Mouse (Mus musculus) cerebellum, adult 9-11 months (tissue): ENCODE data around the gene Ntm.

Experiments used
- DNase-seq: peaks from one replicate; pipeline ENCODE4 v3.0.0; 2022

Gene Ntm

DNA sequence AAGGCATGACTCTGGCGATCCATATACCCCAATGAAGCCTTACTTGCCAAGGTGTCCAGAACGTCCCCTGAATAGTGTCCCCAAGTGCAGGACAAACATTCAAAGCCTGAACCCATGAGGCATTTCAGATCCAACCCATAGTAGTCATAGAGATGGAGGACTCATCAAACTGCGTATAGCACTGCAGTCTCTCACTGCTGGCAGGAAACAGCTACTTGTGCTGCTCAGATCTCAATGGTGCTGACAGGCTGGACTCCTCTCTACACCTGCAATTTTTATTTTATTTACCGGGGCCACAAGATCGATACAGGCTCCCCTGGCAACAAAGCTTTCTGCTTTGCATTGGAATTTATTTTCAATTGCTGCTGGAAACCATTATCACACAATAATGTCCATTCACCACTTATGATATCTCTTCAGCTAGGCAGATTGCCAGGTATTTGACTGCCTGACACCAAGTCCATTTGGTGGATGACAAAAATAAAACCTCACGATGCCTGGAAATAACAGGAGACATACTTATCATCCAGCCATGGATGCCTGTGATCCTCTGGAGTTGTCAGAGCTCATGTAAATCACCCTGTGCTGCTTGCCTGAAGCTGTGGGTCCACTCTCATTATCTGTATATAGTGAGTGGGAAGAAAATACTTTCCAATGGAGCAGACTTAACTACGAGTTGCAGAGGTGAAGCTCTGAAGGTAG, 674.8 kb downstream of the Ntm start:
- DNase-seq = peak; percentile 55

- DNase-seq = no peak
Measured at GRCm38 (mm10) chr9:29285144-29285543, 677.8 kb downstream of the Ntm start.

DNA sequence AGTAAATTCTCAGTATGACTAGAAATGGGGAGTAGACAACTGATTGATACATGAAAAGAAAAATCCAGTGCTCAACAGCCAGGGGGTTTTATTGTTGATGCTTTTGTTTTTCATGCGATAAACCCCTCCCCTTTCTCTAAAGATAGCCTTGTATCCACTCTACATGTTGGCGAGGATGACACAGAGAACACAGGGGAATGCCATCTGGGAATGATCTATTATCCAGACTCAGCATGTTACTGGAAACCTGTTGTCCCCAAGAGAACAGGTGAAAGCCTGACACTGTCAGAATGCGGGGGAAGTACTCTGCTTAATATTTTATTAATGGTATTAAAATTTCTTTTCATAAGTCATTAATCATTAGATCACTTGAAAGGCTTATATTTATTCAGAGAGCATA, 690.1 kb downstream of the Ntm start:
- peak; percentile 54 for DNase-seq

DNA sequence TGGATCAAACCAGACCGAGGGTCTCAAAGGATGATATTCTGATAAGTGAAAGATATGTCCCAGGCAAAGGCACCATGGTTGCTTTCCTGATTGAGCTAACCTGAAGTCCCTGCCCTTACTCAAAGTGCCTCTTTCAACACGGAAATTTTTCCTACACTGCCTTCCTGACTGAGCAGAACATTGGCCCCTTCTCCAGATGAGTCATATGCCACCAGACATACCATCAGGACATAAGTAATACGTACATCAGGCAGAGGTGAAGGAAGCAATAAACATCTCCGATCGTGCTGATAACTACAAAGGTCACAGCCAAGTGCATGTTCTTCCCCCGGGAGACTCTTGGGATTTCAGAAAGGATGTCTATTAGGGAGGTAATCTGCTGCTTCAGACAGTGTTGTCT, 693.0 kb downstream of the Ntm start:
- DNase-seq = no peak

DNA sequence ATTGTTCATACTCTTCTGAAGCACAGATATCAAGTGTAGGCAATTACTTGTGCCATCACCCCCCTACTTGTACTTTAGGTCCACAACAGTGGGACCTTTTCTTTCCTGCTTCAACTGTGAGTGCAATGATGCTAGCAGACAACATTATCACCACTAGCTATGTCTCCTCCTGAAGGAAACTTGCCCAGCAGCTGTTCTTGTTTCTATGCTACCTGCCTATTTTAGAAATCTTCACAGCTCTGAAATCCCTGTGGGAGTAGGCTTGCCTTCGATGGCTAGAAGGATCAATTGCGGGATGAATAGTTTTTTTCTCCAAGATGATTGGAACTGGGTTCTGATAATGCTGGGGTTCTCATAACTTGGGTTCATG, 693.7 kb downstream of the Ntm start:
- DNase-seq = no peak

- peak; percentile 76 for DNase-seq
Measured at GRCm38 (mm10) chr9:29268583-29269276, 694.2 kb downstream of the Ntm start.

DNA sequence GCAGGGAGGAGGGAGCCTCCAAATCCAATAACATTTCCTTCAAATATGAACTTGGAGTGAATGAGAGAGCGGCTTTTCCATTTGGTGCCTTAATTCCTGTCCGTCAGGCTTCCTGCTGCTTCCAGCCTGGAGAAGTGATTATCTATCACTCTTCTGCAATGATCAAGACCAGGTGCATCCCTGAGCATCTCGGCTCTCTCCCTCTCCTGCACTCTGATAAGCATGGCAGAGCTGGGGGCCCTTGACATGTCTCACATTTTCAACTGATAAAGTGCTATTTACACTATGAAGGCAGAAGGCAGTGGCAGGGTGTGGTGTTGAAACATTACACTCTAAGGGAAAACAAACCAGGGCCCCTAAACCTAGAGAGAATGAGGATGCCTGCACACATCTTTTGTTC, 695.3 kb downstream of the Ntm start:
- no peak for DNase-seq

- no peak for DNase-seq
Measured at GRCm38 (mm10) chr9:29265177-29265576, 697.8 kb downstream of the Ntm start.

- DNase-seq = peak; percentile 50
Measured at GRCm38 (mm10) chr9:29262836-29263235, 700.1 kb downstream of the Ntm start.

- no peak for DNase-seq
Measured at GRCm38 (mm10) chr9:29252866-29253265, 710.1 kb downstream of the Ntm start.

DNA sequence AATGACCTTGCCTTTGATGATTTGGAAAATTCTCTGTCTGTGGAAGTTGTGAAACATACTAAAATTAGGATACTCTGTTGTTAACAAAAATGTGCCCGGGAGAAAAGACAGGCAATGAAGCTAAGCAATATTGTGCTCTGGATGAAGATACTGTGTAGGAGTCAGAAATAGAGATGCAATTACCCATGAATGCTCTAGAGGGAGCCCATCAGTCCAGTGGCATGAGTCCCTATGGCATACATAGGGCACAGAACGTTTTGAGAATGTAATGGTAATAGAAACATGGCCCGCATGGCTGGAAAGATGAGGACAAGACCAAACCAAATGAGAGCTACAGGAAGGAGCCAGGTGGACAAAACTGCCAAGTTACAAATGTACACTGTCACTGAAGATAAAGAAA, 712.1 kb downstream of the Ntm start:
- DNase-seq = no peak

DNA sequence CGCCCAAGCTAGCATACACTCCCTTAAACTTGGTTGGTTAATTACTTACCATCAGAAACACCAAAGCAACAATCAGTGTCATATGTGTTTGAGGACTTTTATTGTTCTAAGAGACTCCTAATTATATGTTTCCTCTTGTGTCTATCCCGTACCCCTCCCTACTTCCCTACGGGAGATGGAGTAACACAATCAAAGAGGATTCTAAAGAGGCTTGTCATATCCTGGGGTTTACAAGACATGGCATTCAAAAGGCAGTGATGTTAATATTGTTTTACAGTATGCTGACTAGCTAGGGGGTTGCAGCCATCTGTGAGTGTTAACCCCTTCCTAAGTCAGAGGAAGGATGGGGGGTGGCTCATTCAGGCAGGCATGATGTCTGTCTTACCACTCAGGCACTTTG, 715.1 kb downstream of the Ntm start:
- no peak for DNase-seq

DNA sequence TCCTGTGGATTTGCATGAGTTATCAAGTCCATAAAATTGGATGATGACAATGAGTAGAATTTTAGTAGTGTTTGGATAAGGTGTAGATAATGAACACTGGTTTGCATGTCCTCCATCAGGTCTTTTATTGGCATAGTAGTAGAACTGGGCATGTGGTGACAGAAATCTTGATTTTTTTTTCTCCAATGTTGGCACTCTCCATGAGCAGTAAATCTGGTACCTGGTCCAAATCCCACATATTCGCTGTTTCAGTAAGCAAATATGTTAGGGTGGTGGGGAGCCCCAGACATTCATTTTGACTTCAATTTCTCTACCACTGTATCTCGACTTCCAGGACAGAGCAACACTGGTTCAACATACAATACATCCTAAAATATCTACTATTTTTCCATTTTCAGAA, 718.9 kb downstream of the Ntm start:
- DNase-seq = peak; percentile 73

GRCm38 (mm10) chr9:29242497-29243422, 720.2 kb downstream of the Ntm start:
- DNase-seq = peak; percentile 97

- no peak for DNase-seq
Measured at GRCm38 (mm10) chr9:29240797-29241196, 722.1 kb downstream of the Ntm start.

DNA sequence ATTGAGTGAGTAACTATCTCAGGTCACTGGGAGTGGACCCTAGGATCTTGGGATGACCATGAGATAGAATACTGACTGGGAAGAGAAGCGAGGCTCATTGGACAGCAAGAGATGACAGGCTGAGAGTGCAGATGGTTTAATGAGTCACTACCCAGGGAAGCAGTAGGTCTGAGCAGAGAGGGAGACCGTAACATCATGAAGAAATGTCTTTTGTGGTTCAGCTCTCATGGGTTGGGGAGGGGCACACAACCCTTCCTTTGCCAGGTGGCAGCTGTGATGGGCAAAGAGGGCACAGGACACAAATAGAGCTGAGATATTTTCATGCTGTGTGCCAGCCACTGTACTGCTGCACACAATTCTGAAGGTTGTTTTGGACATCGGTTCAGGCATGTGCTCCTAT, 724.0 kb downstream of the Ntm start:
- DNase-seq = peak; percentile 88

DNA sequence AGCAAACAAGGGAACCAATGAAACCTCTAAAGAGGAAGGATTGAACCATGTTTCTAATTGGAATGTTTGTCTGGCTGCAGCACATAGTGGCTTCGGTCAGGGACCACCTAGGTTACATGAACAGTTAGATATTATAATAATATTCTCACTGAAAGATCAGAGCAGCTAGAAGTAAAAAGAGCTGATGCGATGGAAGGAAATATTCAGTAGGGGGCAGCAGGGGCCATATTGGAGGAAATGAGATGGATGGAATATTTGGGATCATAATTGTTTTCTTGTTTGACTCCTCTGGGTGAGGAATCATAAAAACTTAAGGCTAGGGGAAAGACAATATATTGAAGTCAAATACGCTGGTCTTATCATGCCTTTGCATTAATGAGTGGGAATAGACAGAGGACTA, 726.2 kb downstream of the Ntm start:
- no peak for DNase-seq

DNA sequence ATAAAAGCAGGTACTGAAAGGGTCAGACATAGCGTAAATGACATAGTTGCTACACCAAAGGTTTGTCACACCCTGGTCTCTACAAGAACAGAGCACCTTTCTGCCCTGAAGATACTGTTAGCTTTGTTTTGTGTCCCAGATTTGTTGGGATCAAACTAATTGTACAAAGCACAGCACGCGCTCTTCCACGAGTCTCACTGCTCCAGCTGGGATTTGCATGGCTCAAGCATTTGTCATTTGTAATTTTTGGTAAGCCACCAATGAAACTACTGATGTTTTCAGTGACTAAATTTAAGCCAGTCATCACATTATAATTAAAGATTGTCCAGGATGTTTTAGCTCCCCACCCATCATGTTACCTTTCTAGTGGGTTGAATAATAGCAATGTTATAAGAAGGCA, 735.2 kb downstream of the Ntm start:
- DNase-seq = no peak

- no peak for DNase-seq
Measured at GRCm38 (mm10) chr9:29222915-29223545, 739.9 kb downstream of the Ntm start.

DNA sequence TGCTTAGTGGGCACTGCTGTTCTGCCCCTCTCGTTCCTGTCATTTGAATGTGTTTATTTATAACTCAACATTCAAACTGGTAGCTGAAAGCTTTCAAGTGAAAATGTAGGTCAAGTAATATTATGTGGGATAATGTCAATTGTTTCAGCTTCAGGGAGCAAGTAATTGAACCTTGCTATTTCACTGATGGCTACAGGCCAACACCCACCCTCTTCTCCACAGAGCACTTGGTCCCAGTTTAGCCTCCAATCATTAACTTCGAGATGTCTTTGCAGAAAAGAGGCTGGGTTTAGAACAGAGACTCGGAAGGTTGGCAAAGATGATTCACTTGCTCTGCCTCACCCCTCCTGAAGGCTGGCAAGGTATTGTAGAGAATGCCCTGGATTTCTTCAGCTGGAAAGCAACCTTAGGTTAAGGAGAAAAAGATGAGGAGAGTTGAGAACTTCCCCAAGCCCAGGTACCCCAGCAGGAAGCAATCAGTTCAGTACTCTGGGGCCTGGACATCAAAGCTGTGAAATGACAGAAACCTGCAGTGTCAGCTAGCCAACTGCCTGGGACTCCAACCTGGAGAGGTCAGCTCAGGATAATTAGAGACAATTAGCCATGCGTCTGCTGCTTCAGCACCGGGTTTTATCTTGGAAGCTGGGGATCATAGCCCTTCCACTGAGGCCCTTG, 741.9 kb downstream of the Ntm start:
- peak; percentile 90 for DNase-seq

DNA sequence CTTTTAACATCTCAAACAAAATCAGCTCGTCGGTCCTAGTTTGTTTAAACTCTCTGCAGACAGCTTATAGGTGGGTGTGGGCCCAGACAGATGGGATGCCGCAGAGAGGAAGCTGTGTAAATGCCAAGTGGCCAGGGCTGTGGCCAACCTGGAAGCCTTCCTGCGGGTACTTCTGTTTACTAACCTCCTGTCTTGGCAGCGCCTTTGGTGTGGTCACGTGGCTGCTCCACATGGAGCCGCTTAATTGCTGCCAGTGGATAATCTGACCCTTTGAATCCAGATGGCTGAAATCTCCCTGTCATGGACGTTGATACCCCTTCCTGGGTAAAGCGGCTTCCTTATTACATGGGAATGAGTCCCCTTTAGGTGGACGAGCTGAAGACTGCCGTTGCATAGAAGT, 742.4 kb downstream of the Ntm start:
- DNase-seq = peak; percentile 99

- DNase-seq = peak; percentile 75
Measured at GRCm38 (mm10) chr9:29217951-29218350, 745.0 kb downstream of the Ntm start.

DNA sequence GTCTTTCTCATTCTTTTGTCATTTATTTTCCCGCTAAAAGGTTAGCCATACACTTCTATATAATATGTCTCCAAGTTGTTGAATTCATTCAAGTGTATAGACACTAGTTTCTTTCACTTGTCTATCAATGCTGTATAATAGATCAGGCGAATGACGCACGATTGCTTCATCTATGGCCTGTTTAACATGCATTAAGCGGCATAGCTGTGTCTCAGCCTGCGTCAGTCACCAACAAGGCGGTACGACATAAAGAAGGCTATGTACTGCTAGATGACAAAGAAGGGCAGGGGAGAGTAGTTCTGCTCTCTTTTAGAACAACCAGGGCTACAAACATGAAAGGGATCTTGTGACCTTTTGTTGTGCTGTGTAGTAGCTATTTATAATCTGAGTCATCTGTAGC, 746.4 kb downstream of the Ntm start:
- DNase-seq = no peak
